Mouse (Mus musculus) thymus, postnatal 14 days (tissue): ENCODE results near the gene Rpn1.
"Not testable (repeated sequence)": the region's sequence is repeated elsewhere in the genome, so short reads cannot be mapped to it uniquely, and the experiment has no call there.

ENCODE experiments used
- DNase-seq: peaks from one replicate; pipeline ENCODE4 v3.0.0; 2021

Gene Rpn1

DNA sequence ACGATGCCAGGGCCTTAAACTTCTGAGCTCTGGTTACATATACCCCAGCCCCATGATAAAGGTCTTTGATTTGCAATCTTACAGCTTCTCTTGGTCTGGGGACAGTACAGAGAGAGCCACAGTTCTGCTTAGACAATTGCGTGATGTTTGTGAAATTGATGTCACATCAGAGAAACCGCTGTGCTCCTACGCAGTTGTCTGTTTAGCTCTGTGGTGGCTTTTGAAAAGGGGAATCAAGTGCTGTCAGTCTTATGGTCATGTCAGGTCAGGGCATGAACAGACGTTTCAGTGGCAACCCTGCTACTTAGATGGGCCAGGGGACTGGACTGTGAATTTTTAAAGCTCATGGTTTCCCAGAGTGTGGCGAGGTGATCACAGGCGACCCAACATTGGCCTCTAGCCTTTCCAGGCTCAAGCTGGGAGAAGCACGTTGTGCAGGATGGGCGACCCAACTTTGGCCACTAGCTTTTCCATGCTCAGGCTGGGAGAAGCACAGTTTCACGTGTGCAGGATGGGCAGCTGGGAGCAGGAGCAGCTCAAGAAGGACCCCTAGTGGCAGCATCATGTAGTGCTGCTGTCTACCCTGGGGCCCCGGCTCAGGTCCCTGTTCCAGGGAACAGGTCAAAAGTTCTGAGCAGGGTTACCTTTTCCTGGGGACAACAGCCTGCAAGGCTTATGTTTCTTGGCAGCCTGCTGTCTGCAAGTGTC, 39.0 kb downstream of the Rpn1 start:
- no peak for DNase-seq

DNA sequence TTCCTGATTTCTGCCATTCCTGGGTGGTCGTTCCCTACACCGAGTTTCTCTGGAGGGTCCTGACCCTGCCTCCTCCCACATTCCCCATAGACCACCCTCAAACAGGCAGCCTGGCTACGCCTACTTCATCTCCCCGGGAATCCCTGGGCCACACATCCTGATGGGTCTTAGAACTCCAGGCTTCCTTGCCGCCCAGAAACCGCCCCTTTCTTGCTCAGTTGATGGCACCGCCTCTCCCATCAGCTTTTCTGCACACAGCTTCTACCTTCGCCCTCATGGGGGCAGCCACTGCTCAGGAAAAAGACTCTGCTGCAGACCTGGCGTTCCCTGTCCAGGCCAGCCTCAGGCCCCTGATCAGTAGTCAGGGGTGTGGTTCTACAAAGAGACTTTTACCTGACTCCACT, 39.6 kb downstream of the Rpn1 start:
- no peak for DNase-seq

DNA sequence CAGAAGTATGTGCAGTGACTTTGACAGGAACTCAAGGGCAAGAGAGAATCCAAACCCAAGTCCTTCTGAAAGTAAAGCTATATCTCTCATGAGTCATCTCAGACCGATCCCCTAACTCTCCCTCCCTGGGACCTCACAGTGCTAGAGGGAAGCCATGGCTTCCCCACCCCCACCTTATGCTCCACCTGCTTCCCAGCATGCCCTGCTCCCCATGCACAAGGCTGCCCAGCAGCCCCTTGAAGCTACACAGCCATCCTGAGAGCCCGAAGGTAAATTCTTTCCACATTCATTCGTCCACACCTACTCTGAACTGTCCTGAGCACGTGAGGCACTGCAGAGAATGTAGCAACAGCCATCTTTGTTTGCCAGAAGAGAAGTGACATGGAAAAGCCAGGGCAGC, 40.3 kb downstream of the Rpn1 start:
- DNase-seq, result no peak

DNA sequence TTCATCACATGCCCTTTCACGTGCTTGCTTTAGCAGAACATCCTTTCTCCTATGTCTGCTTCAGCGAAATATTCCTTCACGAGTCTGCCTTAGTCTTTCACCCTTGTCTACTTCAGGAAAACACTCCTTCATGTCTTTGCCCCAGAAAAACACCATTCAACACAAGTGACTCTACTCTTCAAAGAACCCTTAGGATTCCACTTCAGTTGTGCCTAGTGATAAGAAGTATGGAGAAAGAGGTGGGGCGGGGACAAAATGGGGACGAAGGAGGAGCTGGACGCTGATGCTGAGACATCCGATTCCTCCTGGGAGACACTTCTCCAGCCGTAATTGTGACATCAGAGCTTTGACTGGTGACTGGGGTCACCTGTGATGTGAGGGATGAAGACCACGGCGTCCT, 41.5 kb downstream of the Rpn1 start:
- DNase-seq, result not testable (repeated sequence)

DNA sequence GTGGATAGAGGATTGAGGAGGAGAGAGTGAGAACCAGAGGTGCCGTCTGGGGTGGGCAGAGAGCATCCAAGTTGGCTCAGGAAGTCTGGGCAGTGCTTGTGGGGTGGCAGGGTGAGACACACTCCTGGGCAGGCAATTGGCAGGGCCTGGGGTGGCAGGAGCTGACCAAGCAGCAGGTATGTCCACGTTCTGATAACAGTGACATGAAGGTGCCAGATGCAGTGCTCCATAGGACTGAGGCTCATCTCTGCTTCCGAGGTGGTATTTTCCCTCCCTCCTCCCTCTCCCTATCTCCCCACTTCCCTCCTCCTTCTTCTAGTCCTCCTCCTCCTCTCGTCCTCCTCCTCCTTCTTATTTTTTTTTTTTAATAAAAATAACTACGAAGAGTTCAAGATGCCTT, 47.2 kb downstream of the Rpn1 start:
- DNase-seq, result no peak

DNA sequence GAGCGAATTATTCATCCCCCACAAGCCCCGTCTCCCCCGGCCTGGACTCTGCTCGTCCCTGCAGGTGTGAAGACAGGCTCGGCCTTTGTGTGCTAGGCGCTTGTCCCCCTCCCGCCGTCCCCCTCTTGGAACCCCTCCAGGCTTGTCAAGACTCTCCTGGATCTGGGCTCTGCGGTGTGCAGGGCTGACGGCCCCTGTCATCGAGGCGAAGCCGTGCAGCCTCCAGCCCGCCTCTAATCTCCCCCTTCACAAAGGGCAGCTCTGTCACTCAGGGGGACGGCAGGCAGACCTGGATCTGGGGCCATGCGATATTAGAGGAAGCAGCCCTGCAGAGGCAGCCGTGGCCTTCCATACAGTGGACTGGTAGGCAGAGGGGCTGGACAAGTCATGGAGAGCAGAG, 47.8 kb downstream of the Rpn1 start:
- no peak for DNase-seq

DNA sequence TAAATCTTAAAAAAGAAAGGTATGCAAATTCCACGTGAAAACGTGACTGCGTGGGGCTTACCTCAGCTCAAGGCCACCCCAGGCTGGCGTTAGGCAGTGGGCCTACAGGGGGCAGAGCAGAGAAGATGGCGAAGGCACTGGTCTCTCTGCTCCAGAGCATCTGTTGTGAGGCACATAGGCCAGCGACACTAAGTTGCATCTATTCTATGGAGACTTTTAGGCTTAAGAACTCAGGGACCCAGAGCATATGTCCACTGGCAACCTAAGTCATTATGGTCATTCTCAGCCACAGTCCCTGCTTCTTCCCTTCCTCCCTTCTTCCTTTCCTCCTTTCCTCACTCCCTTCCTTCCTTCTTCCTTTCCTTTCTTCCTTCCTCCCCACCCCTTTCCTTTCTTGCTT, 48.8 kb downstream of the Rpn1 start:
- no peak for DNase-seq

DNA sequence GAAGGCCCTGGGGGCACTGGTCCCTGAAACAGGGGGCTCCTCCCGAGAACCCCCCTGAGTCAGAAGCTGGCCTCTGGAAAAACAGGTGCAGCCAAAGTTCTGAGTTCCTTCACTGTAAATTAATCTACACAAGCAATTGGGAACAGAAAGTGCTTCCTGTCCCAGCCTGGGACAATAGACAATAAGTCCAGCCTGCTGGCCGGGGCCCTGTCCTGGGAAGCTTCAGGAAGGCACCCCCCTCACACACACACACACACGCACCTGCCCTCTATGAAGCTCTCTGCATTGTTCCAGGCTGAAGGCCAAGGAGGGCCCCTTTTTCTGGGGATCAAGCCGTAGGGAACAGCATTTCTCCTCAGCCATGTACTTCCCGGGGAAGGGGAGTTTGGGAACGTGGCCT, 49.6 kb downstream of the Rpn1 start:
- DNase-seq, result no peak

DNA sequence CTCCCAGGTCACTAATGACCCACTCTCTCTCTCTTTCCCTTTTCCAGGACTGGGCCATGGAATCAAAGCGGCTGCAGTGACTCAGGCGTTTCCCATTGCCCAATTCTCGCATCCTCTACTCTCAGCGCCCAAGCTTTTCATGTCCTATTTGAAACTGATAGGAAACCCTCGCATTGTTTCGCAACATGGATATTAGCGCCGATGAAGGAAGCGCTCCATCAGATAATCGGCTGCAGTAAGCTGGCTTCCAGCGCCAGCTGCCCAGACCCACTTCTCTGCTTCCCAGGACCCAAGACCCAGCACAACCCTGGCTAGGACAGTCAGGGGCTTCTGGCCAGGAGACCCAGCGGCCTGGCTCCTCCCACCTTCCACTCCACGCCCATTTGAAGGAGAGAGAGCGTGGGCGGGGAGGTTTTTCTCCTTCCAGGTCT, 51.9 kb downstream of the Rpn1 start:
- DNase-seq, result no peak

DNA sequence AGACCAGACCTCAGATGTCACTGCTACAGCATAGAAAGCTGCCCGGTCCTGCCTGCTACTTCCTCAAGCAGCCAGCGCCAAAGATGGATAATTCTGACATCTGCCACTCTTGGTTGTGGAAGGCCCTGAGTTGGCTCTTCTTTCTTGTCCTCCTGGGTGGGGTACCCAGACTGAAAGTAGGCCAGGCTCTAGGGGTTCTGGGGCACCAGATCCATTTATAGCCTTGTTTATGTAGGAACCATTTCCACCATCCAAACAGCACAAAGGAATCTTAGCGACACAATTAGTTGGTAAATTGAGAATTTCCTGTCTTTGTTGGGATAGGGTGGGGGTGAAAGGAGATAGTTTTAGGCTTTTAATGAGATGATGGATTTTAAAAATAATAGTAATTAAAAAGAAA, 54.2 kb downstream of the Rpn1 start:
- DNase-seq, result no peak

DNA sequence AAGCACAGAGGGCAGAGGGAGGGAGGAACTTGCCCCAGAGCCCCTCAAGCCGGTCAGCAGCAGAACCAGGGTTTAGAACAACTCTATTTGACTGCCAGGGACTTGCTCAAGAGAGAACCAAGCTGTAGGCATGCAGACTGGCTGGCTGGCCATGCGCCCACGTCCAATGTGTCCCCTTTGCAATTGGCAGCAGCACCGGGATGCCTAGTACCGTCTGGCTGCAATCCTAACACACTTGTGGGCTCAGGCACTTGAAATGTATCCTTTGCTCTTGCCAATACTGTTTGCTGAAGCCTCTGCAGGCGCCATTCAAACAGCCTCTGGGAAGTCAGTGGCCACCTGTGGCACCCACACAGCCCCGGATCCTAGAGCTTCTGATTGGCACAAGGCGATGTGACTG, 56.0 kb downstream of the Rpn1 start:
- DNase-seq, result no peak

DNA sequence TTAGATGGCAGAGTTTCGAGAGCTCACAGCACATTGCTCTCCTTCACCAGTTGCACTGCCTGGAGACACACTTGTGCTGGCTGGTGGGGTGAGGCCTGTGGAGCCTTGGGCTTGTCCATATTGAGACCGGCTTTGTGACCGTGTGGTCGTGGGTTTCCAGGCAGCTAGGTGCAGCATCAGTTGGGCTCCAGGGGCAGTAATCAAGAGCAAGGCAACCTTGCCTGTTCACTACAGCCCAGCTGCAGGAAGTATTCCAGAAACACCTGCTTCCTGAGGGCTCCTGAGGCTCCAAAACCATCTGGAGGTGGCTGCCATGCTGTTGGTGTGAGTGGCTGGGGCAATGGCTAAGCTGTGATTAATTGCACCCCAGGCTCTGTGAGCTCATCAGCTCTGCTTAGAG, 61.5 kb downstream of the Rpn1 start:
- no peak for DNase-seq

DNA sequence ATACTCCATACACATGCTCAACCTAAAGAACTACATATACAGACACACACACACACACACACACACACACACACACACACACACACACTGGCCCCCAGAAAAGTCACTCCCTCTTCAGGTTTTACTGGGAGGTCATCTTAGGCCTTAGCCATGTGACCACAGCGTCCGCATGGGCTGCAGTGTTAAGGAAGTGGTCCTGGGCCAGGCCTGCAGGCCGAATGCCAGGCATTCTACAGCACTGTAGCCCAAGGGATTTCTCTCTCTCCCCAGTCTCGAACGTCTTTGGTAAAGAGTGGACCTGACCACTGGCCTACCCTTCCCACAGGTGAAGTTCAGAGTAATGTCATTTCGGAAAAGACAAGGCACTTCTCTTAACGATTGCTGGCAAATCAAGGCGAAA, 62.3 kb downstream of the Rpn1 start:
- DNase-seq, result no peak

DNA sequence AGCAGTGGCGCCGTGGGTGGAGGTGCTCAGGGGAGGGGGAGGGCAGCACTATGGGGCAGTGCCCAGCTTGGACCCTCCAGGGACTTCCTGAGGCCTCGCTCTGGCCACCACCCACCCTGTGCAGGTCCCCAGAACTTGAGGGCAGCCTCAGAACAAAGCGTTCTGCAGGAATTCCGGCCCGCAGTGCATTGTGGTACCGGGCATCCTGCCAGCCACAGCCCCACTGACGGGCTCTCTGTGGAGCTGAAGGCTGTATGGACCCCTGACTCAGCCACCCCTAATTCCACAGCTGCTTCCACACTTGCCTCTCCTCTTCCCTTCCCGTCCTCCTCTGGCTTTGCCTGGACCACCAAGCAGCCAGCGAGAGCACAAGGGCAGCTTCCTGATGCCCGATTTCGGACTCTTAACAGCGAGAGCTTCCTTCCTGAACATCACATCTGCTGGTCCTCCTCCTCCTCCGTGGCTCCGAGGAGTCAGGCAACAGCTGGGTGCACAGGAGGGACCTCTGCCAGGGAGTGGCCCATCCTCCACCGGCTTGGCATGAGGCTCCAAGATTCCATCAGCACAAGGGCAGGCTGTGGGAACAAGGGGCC, 63.2 kb downstream of the Rpn1 start:
- no peak for DNase-seq

DNA sequence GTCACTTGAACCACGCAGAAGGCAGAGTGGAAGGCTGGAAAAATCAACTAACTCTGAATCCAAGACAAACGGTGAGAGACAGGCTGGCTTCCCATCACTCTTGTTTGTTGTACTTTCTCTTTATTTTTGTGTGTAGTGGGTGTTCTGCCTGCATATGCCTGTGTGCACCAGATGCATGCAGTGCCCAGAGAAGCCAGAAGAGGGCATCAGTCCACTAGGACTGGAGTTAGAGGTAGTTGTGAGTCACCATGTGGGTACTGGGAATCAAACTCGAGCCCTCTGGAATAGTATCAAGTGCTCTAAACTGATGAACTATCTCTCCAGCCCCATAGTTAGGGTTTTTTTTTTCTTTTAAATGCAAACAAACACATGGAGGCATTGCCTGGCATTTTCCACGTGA, 67.1 kb downstream of the Rpn1 start:
- DNase-seq, result no peak

DNA sequence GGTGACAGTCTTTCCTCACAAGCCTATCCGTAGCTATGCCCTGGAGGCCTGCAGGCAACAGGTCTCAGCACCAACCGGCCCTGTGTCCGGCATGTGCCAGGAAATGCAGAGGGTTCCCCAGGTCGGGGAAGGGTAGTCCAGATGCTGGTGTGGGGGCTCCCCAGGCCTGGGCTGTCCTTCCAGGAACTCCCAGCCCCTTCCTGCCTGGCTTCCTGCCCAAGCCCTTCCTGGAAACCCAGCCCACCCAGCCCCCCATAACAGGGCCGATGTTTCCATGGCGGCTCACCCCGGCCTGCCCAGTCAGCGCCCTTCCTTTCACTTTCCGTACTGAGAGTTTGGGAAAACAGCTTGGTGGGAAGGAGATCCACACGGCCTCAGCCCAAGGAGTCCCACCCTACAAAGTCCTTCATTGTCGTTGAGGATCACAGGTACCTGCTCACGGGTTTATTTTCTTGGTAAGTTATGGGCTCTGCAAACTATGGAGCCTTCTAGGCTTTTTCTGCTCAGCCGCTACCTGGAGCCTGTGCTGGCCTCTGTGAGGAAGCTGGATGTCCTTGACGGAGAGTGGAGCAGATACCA, 67.9 kb downstream of the Rpn1 start:
- no peak for DNase-seq

DNA sequence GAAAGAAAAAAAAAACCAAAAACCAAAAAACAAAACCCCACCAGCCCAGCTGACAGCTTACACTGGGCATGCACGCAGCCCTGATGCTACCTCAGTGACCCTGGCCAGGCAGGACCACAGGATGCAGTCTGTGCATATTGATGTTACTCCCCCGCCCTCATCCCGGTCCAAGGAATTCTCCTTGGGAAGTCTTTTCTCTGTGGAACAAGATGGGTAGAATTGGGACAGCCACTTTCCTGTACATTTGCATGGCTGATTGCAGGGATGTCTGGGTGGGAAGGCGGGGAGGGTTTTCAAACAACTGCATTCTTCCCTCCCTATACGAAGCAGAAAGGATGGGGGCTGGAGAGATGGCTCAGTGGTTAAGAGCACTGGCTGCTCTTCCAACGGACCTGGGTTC, 68.7 kb downstream of the Rpn1 start:
- DNase-seq, result no peak
